Mouse (Mus musculus): ENCODE results near the gene Cfap157.

GRCm38 (mm10) chr2:32767241-32767640 lies 17.0 kb downstream of the Cfap157 start:
- TF ChIP-seq POLR2A (IDR thresholded peaks at IDR 0.05; ENCODE audit: low read depth, low read length): no peak
- TF ChIP-seq CTCF (conservative IDR thresholded peaks at IDR 0.05; ENCODE audit: insufficient read depth, insufficient read length, low read depth, low read length): no peak
